Mouse (Mus musculus): ENCODE measurements around the gene Sdhb. TPM values are rescaled to one million over a fixed set of nuclear protein-coding genes. Genes with fewer than 3 reads are reported as not detected.
A peak's percentile ranks its signal among the peaks of the same experiment; 100 is the strongest.

Sdhb gene
- polyA plus RNA-seq, 1 experiment = 103 TPM

DNA sequence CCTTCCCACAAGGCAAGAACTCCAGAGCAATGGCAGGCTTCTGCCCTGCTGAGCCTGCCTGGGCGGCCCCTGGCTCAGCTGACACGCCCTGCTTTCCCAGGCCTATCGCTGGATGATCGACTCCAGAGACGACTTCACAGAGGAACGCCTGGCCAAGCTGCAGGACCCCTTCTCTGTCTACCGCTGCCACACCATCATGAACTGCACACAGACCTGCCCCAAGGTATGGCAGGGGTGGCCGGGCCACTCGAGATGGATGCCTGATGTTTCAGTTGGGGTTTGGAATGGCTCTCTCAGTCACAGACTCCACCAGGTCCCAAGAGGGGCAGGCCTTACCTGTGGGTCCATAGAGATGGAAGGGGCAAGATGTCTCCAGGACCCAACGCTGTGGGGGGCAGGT lies 16.3 kb downstream of the Sdhb start:
- no peaks in the 10 kb centered on the region for H3K4me1 ChIP-seq (ENCODE audit: control insufficient read depth, insufficient read depth, low read length)
- no peak overlapping the region for H3K27ac ChIP-seq (ENCODE audit: insufficient read depth, low read length)
- no peaks in the 10 kb centered on the region for H3K9me3 ChIP-seq (replicated peaks; ENCODE audit: control insufficient read depth, insufficient read depth, low read length, poor library complexity, severe bottlenecking)
- TF ChIP-seq EP300 (IDR thresholded peaks at IDR 0.05; ENCODE audit: insufficient read depth, low read depth, low read length) (no peak), CTCF (IDR thresholded peaks at IDR 0.05; ENCODE audit: low read depth, low read length) (no peak), POLR2A (IDR thresholded peaks at IDR 0.05; ENCODE audit: insufficient read depth, low read length) (no peak)
- no peak overlapping the region for H3K9ac ChIP-seq (ENCODE audit: low read depth, poor library complexity, severe bottlenecking)
- no peaks in the 10 kb centered on the region for H3K27me3 ChIP-seq (ENCODE audit: control insufficient read depth, insufficient read depth, low read length, poor library complexity, severe bottlenecking)
- no peak overlapping the region for H3K4me3 ChIP-seq (ENCODE audit: low read depth, low read length)
- H3K36me3 ChIP-seq (ENCODE audit: control insufficient read depth, insufficient read depth, low read length, poor library complexity, severe bottlenecking) = peaks cover 14% of the 10 kb centered on the region; the same call in 1 of the 2 replicates

DNA sequence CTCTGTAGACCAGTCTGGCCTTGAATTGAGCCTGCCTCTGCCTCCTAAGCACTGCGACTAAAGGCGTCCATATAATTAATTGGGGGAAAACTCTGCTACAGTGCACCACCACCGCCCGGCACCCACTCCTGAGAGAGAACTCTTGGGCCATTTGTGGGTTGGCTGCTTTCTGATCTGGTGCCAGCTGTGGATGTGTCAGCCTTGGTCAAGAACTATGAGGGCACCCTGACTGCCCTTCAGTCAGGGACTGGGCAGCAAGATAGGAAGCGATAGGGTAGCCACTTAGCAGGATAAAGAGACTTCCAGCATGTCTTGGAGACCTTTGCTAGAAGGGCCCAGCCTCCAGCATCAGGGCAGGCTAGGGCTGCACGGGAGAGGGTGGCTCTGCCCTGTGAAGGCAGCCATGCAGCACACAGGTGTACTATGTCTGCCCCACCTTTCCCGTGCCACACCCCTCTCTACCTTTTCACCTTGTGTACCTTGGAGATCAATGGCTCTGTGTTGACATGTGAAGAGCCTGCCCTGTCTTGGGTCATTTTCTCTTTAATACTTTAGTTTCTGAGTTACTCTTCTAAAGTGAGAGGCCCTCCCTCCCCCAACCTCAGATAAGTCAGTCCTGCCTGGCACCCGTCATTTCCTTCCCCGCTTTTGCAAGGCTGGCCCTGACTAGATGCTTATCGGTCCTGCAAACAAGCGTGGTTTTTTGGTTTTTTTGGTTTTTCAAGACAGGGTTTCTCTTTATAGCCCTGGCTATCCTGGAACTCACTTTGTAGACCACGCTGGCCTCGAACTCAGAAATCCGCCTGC lies 17.1 kb downstream of the Sdhb start:
- Histone ChIP-seq H3K9me3 (replicated peaks; ENCODE audit: control insufficient read depth, insufficient read depth, low read length, poor library complexity, severe bottlenecking) (no peaks in the 10 kb centered on the region), H3K4me1 (ENCODE audit: control insufficient read depth, insufficient read depth, low read length) (no peaks in the 10 kb centered on the region), H3K36me3 (ENCODE audit: control insufficient read depth, insufficient read depth, low read length, poor library complexity, severe bottlenecking) (peaks cover 14% of the 10 kb centered on the region; the same call in 1 of the 2 replicates), H3K4me3 (ENCODE audit: low read depth, low read length) (no peak overlapping the region), H3K9ac (ENCODE audit: low read depth, poor library complexity, severe bottlenecking) (no peak overlapping the region), H3K27me3 (ENCODE audit: control insufficient read depth, insufficient read depth, low read length, poor library complexity, severe bottlenecking) (no peaks in the 10 kb centered on the region), H3K27ac (ENCODE audit: insufficient read depth, low read length) (no peak overlapping the region)
- TF ChIP-seq POLR2A (IDR thresholded peaks at IDR 0.05; ENCODE audit: insufficient read depth, low read length) = no peak

DNA sequence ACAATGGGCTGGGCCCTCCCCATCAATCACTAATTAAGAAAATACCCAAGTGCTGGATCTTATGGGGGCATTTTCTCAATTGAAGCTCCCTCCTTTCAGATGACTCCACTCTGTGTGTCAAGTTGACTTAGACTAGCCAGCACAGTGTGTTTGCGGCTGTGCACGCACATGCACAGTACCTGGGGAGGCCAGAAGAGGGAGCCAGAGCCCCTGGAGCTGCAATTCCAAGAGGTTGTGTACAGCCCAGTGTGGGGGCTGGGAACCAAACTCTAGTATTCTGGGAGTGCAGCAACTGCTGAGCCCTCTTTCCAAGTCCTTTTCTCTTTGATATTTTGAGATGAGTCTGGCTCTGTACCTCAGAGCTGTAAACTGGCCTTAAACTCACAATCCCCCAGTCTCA lies 20.6 kb downstream of the Sdhb start:
- Histone ChIP-seq H3K27me3 (ENCODE audit: control insufficient read depth, insufficient read depth, low read length, poor library complexity, severe bottlenecking) (no peaks in the 10 kb centered on the region), H3K9me3 (replicated peaks; ENCODE audit: control insufficient read depth, insufficient read depth, low read length, poor library complexity, severe bottlenecking) (no peaks in the 10 kb centered on the region), H3K4me3 (ENCODE audit: low read depth, low read length) (no peak overlapping the region), H3K9ac (ENCODE audit: low read depth, poor library complexity, severe bottlenecking) (no peak overlapping the region), H3K4me1 (ENCODE audit: control insufficient read depth, insufficient read depth, low read length) (no peaks in the 10 kb centered on the region), H3K36me3 (ENCODE audit: control insufficient read depth, insufficient read depth, low read length, poor library complexity, severe bottlenecking) (peaks cover 8% of the 10 kb centered on the region; the same call in 1 of the 2 replicates), H3K27ac (ENCODE audit: insufficient read depth, low read length) (no peak overlapping the region)
- no peak for TF ChIP-seq POLR2A (IDR thresholded peaks at IDR 0.05; ENCODE audit: insufficient read depth, low read length)
- TF ChIP-seq EP300 (IDR thresholded peaks at IDR 0.05; ENCODE audit: insufficient read depth, low read depth, low read length) = no peak
- peak; percentile 73 for TF ChIP-seq CTCF (IDR thresholded peaks at IDR 0.05; ENCODE audit: low read depth, low read length)

DNA sequence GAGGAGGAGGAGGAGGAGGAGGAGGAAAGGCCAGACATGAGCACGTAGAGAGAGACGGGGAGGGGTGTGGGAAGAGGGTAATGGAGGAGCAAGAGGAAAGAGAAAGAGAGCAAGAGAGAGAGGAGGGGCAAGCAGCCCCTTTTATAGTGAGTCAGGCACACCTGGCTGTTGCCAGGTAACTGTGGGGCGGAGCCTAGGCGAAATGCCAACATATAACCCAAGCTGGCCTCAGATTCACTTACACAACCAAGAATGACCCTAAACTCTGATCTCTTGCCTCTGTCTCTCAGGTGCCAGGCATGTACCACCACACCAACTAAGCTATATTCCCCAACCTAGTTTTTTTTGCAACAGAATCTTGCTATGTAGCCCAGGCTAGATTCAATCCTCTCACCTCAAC lies 21.8 kb downstream of the Sdhb start:
- Histone ChIP-seq H3K4me3 (ENCODE audit: low read depth, low read length) (no peak overlapping the region), H3K36me3 (ENCODE audit: control insufficient read depth, insufficient read depth, low read length, poor library complexity, severe bottlenecking) (peaks cover 8% of the 10 kb centered on the region; the same call in 1 of the 2 replicates), H3K27me3 (ENCODE audit: control insufficient read depth, insufficient read depth, low read length, poor library complexity, severe bottlenecking) (no peaks in the 10 kb centered on the region), H3K4me1 (ENCODE audit: control insufficient read depth, insufficient read depth, low read length) (no peaks in the 10 kb centered on the region), H3K9me3 (replicated peaks; ENCODE audit: control insufficient read depth, insufficient read depth, low read length, poor library complexity, severe bottlenecking) (no peaks in the 10 kb centered on the region), H3K27ac (ENCODE audit: insufficient read depth, low read length) (no peak overlapping the region), H3K9ac (ENCODE audit: low read depth, poor library complexity, severe bottlenecking) (no peak overlapping the region)
- TF ChIP-seq CTCF (IDR thresholded peaks at IDR 0.05; ENCODE audit: low read depth, low read length) (no peak), EP300 (IDR thresholded peaks at IDR 0.05; ENCODE audit: insufficient read depth, low read depth, low read length) (no peak), POLR2A (IDR thresholded peaks at IDR 0.05; ENCODE audit: insufficient read depth, low read length) (no peak)

DNA sequence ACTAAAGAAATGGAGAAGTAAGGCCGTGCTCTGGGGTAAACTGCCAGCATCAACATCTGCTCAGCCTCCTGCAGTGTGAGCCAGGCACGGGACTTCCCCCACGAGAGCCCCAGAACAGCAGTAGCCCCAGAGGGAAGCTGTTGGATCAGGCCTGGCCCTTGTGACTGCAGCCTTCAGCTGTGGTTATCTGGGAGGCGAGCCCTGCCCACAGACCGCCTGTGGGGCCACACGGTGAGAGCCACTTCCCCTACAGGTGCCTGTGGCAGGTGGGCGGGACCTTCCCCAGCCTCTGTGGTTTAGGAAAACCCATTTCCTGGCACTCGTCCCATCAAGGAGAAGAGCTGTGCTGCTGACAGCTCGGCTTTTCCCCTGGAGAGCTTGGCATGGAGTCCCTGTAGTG lies 22.4 kb downstream of the Sdhb start:
- H3K27ac ChIP-seq (ENCODE audit: insufficient read depth, low read length) = no peak overlapping the region

DNA sequence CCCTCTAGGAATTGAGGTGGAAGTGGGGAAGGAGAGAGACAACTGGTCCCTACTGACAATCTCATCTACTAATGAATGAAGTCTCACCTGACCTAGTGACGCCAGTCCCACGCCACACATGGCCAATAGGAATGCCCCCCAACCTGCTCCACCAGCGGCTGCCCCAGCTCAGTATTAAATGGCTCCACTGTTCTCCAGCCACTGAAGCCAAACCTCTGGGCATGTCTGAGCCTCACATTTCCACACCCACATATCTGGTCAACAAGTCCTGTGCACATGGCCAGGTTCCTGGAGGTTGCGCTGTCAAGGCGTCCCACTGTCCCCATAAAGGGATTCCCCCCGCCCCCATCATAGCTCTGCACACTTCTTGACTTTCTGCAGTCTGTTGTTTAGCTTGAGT lies 23.5 kb downstream of the Sdhb start:
- no peak overlapping the region for H3K27ac ChIP-seq (ENCODE audit: insufficient read depth, low read length)
- TF ChIP-seq CTCF (IDR thresholded peaks at IDR 0.05; ENCODE audit: low read depth, low read length) (no peak), POLR2A (IDR thresholded peaks at IDR 0.05; ENCODE audit: insufficient read depth, low read length) (no peak), EP300 (IDR thresholded peaks at IDR 0.05; ENCODE audit: insufficient read depth, low read depth, low read length) (no peak)
- H3K9ac ChIP-seq (ENCODE audit: low read depth, poor library complexity, severe bottlenecking) = no peak overlapping the region
- H3K9me3 ChIP-seq (replicated peaks; ENCODE audit: control insufficient read depth, insufficient read depth, low read length, poor library complexity, severe bottlenecking) = no peaks in the 10 kb centered on the region
- no peaks in the 10 kb centered on the region for H3K36me3 ChIP-seq (ENCODE audit: control insufficient read depth, insufficient read depth, low read length, poor library complexity, severe bottlenecking)
- no peaks in the 10 kb centered on the region for H3K4me1 ChIP-seq (ENCODE audit: control insufficient read depth, insufficient read depth, low read length)
- H3K27me3 ChIP-seq (ENCODE audit: control insufficient read depth, insufficient read depth, low read length, poor library complexity, severe bottlenecking) = no peaks in the 10 kb centered on the region
- no peak overlapping the region for H3K4me3 ChIP-seq (ENCODE audit: low read depth, low read length)

More for the DNA sequence above, 22.4 kb downstream of the Sdhb start:
- H3K9ac ChIP-seq (ENCODE audit: low read depth, poor library complexity, severe bottlenecking) = no peak overlapping the region
- no peaks in the 10 kb centered on the region for H3K4me1 ChIP-seq (ENCODE audit: control insufficient read depth, insufficient read depth, low read length)
- TF ChIP-seq POLR2A (IDR thresholded peaks at IDR 0.05; ENCODE audit: insufficient read depth, low read length) (no peak), CTCF (IDR thresholded peaks at IDR 0.05; ENCODE audit: low read depth, low read length) (no peak), EP300 (IDR thresholded peaks at IDR 0.05; ENCODE audit: insufficient read depth, low read depth, low read length) (no peak)
- no peak overlapping the region for H3K4me3 ChIP-seq (ENCODE audit: low read depth, low read length)
- peaks cover 8% of the 10 kb centered on the region; the same call in 1 of the 2 replicates for H3K36me3 ChIP-seq (ENCODE audit: control insufficient read depth, insufficient read depth, low read length, poor library complexity, severe bottlenecking)
- H3K9me3 ChIP-seq (replicated peaks; ENCODE audit: control insufficient read depth, insufficient read depth, low read length, poor library complexity, severe bottlenecking) = no peaks in the 10 kb centered on the region
- no peaks in the 10 kb centered on the region for H3K27me3 ChIP-seq (ENCODE audit: control insufficient read depth, insufficient read depth, low read length, poor library complexity, severe bottlenecking)
